Mouse (Mus musculus) C2C12 (cell line): ENCODE results near the gene Cebpzos. TPM values are rescaled to one million over a fixed set of nuclear protein-coding genes. Genes with fewer than 3 reads are reported as not detected.

Experiments
- H3K27me3 ChIP-seq: one replicate; pipeline ENCODE4 v1.6.1; 2011; ENCODE audit not compliant: control insufficient read depth, insufficient read depth, insufficient read length
- H3K36me3 ChIP-seq: one replicate; pipeline ENCODE4 v1.6.1; 2011; ENCODE audit not compliant: control insufficient read depth, insufficient read depth
- H3K4me3 ChIP-seq: one replicate; pipeline ENCODE4 v1.5.1; 2011; ENCODE audit warnings: mild to moderate bottlenecking, control low read depth; ENCODE audit not compliant: poor library complexity, insufficient read depth, severe bottlenecking
- H3K79me2 ChIP-seq: one replicate; pipeline ENCODE4 v1.6.1; 2011; ENCODE audit not compliant: control insufficient read depth, insufficient read depth
- H3K79me3 ChIP-seq: one replicate; pipeline ENCODE4 v1.6.1; 2011; ENCODE audit warnings: low read depth, control low read depth
- H3ac ChIP-seq: one replicate; pipeline ENCODE3; 2011; ENCODE audit warnings: low read depth; ENCODE audit not compliant: control insufficient read depth, insufficient read length
- CEBPB ChIP-seq: IDR thresholded peaks from one replicate; pipeline ENCODE4 v1.6.1; 2011; ENCODE audit warnings: low read depth, mild to moderate bottlenecking, control low read depth, moderate library complexity
- CTCF ChIP-seq: IDR thresholded peaks from one replicate; pipeline ENCODE4 v1.5.1; 2011; ENCODE audit not compliant: control insufficient read depth, insufficient read depth, insufficient read length
- FOSL1 ChIP-seq: IDR thresholded peaks from one replicate; pipeline ENCODE4 v1.8.0; 2011; ENCODE audit warnings: mild to moderate bottlenecking, low read length; ENCODE audit not compliant: poor library complexity, insufficient read depth, severe bottlenecking
- MAX ChIP-seq: IDR thresholded peaks from one replicate; pipeline ENCODE4 v1.6.1; 2011; ENCODE audit warnings: mild to moderate bottlenecking, control low read depth
- MYOD1 ChIP-seq: IDR thresholded peaks from one replicate; pipeline ENCODE4 v1.6.1; 2011; ENCODE audit warnings: low read depth; ENCODE audit not compliant: control insufficient read depth, insufficient read length
- MYOG ChIP-seq: IDR thresholded peaks from one replicate; pipeline ENCODE4 v1.6.1; 2011; ENCODE audit not compliant: control insufficient read depth, insufficient read length; ENCODE audit errors: extremely low read depth
- USF1 ChIP-seq: IDR thresholded peaks from one replicate; pipeline ENCODE4 v1.6.1; 2011; ENCODE audit warnings: low read depth, mild to moderate bottlenecking, control low read depth, moderate library complexity
- polyA plus RNA-seq: library from polyadenylated mRNA; unstranded; fragments of >200 nt; fragmentation: generic; extraction: Trizol; gene quantifications from one replicate; pipeline ENCODE4 v1.2.1, GENCODE M21; 2012; ENCODE audit warnings: missing spikeins

The Cebpzos gene
- polyA plus RNA-seq, 1 experiment = 25.6 TPM

GRCm38 (mm10) chr17:78966092-78966883 is 50.0 kb downstream of the Cebpzos start:
- H3ac ChIP-seq = no peak overlapping the region
- no peaks in the 10 kb centered on the region for H3K27me3 ChIP-seq
- no peak for TF ChIP-seq FOSL1
- no peak for TF ChIP-seq CTCF
- no peak for TF ChIP-seq MAX
- no peak for TF ChIP-seq MYOG
- no peak for TF ChIP-seq USF1
- TF ChIP-seq MYOD1 = no peak
- no peak for TF ChIP-seq CEBPB
- H3K4me3 ChIP-seq = no peak overlapping the region
- no peaks in the 10 kb centered on the region for H3K79me2 ChIP-seq
- no peaks in the 10 kb centered on the region for H3K79me3 ChIP-seq
- H3K36me3 ChIP-seq = peaks cover 21% of the 10 kb centered on the region

- no peak overlapping the region for H3ac ChIP-seq
- H3K4me3 ChIP-seq = no peak overlapping the region
- no peak for TF ChIP-seq CEBPB
- TF ChIP-seq MYOD1 = no peak
- no peak for TF ChIP-seq CTCF
- H3K36me3 ChIP-seq = peaks cover 23% of the 10 kb centered on the region
- H3K79me3 ChIP-seq = no peaks in the 10 kb centered on the region
- H3K27me3 ChIP-seq = no peaks in the 10 kb centered on the region
- no peaks in the 10 kb centered on the region for H3K79me2 ChIP-seq
These were observed 52.2 kb downstream of the Cebpzos start for GRCm38 (mm10) chr17:78968500-78968899.

Other genes starting within 250 kb of the Cebpzos start
- gene Strn, start 179.3 kb upstream of the Cebpzos start, polyA plus RNA-seq = 4.6 TPM
- gene Heatr5b, start 81.1 kb upstream of the Cebpzos start, polyA plus RNA-seq = 11.7 TPM
- 14.5 TPM for gene Gpatch11, start 80.9 kb upstream of the Cebpzos start, polyA plus RNA-seq
- 2.4 TPM for gene Eif2ak2, start 33.9 kb upstream of the Cebpzos start, polyA plus RNA-seq
- gene Sult6b1, start 9.5 kb upstream of the Cebpzos start, polyA plus RNA-seq = 0.04 TPM
- gene Cebpz, start 20.6 kb downstream of the Cebpzos start, polyA plus RNA-seq = 11.3 TPM
- gene Ndufaf7, start 20.6 kb downstream of the Cebpzos start, polyA plus RNA-seq = 13.0 TPM
- 12.8 TPM for gene Prkd3, start 104.3 kb downstream of the Cebpzos start, polyA plus RNA-seq
- 0.71 TPM for gene Qpct, start 135.4 kb downstream of the Cebpzos start, polyA plus RNA-seq